Mouse (Mus musculus) E14TG2a.4 (cell line): Measurements from ENCODE around the gene Rmnd1.

Experiments used
- CTCF ChIP-seq: conservative IDR thresholded peaks from 2 replicates; pipeline ENCODE4 v1.5.1; 2014; ENCODE audit warnings: low read length
- POU5F1 ChIP-seq: IDR thresholded peaks from 2 replicates; pipeline ENCODE4 v1.6.1; 2014; ENCODE audit warnings: low read length, borderline replicate concordance

DNA sequence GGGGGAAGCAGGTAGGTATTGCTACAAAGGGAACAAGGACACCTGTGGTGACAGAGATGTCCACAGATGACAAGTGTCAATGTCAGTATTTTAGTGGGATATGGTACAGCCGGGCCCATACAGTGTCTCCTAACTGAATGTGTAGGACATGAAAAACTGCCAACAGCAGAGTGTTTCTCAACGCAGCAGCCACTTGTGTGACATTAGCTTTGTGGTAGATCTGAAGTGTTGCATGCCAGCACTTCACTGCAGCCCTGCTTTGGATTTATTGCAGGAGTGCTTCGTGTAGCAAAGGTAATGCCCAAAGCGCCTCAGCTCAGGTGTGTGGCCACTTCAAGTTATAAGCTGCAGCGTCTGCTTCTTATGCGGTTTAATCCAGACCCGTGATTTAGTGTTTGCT lies 55.3 kb downstream of the Rmnd1 start:
- no peak for TF ChIP-seq CTCF
- TF ChIP-seq POU5F1 = no peak
